Mouse (Mus musculus): ENCODE measurements around the gene Thap2. TPM values are rescaled to one million over a fixed set of nuclear protein-coding genes. Genes with fewer than 3 reads are reported as not detected.

Gene Thap2
- total RNA-seq, 2 experiments from 2014 or later = 9.7 to 10.6 TPM

Other genes with a start within 250 kb of the Thap2 start
- gene Tph2, start 199.4 kb downstream of the Thap2 start, total RNA-seq (2021) = under 1 TPM; 0.11 to 0.14 TPM
- gene Tbc1d15, start 133.0 kb downstream of the Thap2 start, total RNA-seq (2021) = 10 to 100 TPM; 85.8 to 88.4 TPM
- 10 to 100 TPM; 47.3 to 48.6 TPM for gene Rab21, start 68.8 kb downstream of the Thap2 start, total RNA-seq (2021)
- gene Tmem19, start 21.9 kb downstream of the Thap2 start, total RNA-seq (2021) = 10 to 100 TPM; 34.1 to 42.3 TPM
- gene Zfc3h1, start 516 bp upstream of the Thap2 start, total RNA-seq (2021) = 10 to 100 TPM; 52.5 to 58.3 TPM
- gene A930009A15Rik, start 185.5 kb upstream of the Thap2 start, total RNA-seq (2021) = not detected
- gene Lgr5, start 203.3 kb upstream of the Thap2 start, total RNA-seq (2021) = 10 to 100 TPM; 33.8 to 33.9 TPM